Mouse (Mus musculus) olfactory bulb, adult 2 months (tissue): Measurements from ENCODE around the gene Rnps1.

Experiments used
- CTCF ChIP-seq: fragments of 200-500 bp; IDR thresholded peaks from 2 replicates; pipeline ENCODE4 v1.5.1; 2012; ENCODE audit warnings: low read depth, mild to moderate bottlenecking, low read length, moderate library complexity; ENCODE audit not compliant: insufficient read depth
- POLR2A ChIP-seq: fragments of 200-500 bp; IDR thresholded peaks from 2 replicates; pipeline ENCODE4 v1.6.1; 2012; ENCODE audit warnings: mild to moderate bottlenecking, low read depth, low read length, moderate library complexity; ENCODE audit not compliant: insufficient read depth

GRCm38 (mm10) chr17:24462932-24463331 lies 48.6 kb downstream of the Rnps1 start:
- TF ChIP-seq CTCF: no peak
- no peak for TF ChIP-seq POLR2A
